Mouse (Mus musculus) thymus, adult 18-20 months (tissue): ENCODE measurements around the gene Slc29a1.

Source experiments
- DNase-seq, 2 experiments: peaks; one replicate each; pipeline ENCODE4 v3.0.0; 2022; ENCODE audit warnings: mixed read lengths in 2 of 2

The Slc29a1 gene

DNA sequence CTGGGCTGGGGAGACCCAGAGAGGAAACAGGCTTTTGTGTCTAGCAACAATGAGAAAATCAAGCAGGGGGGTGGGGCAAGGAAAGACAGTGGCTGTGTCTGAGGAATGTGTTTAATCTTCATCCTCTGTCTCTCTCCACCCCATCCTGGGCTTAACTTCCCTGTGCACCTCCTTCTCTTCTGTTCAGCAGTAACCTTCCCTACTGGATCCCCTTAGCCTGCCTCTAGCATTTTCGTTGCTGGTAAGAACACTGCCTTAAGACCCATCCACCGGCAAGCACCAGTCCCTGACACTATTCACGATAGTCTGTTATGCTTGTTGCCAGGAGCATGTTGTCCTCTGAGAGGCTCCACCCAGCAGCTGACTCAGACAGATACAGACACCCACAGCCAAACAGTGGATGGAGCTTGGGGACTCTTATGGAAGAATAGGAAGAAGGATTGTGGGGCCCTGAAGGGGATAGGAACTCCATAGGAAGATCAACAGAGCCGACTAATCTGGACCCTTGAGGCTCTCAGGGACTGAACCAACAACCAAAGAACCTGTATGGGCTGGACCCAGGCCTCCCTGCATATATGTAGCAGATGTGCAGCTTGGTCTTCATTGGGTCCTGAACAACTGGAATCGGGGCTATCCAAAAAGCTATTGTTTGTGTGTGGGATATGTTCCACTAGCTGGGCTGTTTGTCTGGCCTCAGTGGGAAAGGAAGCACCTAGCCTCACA, 10.9 kb upstream of the Slc29a1 start:
- no peak for DNase-seq

DNA sequence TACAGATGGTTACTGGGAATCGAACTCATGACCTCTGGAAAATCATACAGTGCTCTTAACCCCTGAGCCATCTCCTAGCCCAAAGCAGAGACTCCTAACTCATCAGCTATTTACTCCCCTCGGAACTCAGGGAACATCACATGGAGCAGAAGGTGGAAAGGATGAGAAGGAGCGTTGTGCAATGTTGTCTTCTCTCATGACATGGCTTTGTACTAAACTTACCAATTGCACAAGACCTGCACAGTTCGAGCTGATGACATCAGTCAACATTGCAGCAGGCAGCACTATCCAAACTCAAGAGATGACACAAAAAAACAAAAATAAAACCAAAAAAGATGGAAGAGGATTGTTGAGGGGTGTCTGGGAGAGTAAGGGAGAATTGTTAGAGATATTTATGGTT, 9.0 kb upstream of the Slc29a1 start:
- DNase-seq = no peak

GRCm38 (mm10) chr17:45606992-45607879, 7.8 kb upstream of the Slc29a1 start:
- no peak for DNase-seq

DNA sequence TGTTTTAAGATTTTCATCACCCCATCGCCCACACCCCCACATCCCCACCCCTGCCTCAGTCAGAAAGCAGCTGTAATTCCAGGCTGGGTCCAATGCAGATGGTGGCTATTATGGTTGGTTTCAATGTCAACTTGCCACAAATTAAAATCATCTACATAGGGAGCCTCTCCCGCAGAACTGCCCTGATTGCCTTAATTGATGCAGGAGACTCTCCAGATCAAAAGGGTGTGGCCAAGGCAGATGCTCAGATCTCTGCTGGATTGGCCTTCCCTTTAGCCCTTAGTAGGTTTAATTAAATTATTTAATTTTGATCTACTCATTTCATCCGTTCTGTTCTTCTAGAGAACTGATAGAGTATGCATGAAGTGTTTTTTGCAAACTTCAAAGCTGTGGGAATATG, 3.6 kb upstream of the Slc29a1 start:
- no peak for DNase-seq

GRCm38 (mm10) chr17:45601877-45602304, 2.5 kb upstream of the Slc29a1 start, which contains the start of gene Mymx:
TSS of gene Mymx (minus strand) at chr17:45602102.
- DNase-seq = no peak

- no peak for DNase-seq
Measured at GRCm38 (mm10) chr17:45601325-45601724, 1.9 kb upstream of the Slc29a1 start.

DNA sequence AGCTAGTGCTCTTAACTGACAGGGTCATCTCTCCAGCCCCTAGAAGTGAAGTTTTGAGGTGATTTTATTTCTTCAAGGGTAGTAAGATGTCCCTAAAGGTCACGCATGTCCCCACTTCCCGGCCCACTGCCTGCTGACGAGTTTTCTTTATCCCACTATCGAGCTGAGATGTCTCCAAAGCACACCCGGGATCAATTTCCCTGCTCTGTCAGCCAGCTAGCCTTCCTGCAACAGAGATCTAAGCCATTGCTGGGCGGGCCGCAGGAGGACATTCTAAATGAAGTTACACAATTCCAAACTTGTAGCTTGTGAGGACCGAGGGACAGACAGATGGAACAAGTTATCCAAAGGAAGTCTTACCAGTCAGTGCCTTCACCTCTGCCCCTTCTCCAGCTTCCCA, 861 bp upstream of the Slc29a1 start:
- DNase-seq = no peak

DNA sequence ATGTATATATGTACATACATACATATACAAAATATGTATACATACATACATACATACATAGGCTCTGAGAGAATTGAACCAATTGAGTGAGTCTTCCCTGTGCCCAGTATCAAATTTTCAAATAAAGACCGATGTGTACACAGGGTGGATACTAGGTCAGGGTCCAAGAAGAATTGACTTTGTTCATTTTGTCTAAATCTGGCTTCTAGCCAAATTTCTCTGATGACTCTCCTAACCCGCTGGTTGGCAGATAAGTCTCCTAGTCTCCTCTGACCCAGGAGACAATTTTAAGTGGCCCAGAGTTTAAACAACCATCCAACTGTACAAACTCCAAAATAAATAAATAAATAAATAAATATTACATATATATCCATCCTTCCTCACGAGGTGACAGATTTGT, 515 bp downstream of the Slc29a1 start:
- DNase-seq = no peak

GRCm38 (mm10) chr17:45598376-45598775, 1.0 kb downstream of the Slc29a1 start:
- DNase-seq = no peak

GRCm38 (mm10) chr17:45597787-45598186, 1.6 kb downstream of the Slc29a1 start:
- no peak for DNase-seq

DNA sequence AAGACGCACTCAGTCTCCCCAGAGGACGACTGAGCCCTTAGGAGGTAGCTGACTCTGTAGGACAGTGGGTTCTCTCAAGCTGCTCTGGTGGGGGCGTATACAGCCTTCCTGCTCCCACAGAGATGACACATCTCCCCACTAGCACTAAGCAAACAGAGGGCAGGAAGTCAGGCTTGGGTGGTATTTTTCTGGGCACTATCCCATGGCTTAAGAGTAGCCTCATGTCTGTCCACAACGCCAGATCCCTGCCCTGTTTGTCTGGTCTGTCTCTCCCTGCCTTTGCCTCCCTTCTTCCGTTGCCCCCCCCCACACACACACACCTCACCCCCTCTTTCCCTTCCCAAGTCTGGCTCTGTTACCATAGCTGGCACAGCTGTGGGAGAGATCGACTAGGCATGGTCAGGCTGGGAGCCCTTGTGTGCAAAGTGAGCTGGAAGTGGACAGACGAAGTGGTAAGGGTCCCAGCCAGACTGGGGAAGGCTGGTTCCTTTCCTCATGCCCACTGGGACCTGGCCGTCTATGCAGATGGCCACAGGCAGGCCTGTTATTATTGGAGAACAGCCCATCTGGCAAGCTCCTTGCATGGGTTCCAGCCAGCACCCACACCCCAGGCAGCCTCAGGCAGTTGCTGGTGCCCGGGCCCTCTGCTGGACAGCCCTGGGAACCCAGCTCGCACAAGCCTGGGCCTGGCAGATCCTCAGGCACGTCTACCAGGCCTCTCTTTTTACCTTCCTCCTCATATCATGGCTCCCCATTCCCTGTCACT, 2.6 kb downstream of the Slc29a1 start:
- DNase-seq = no peak

- DNase-seq = no peak
Measured at GRCm38 (mm10) chr17:45595736-45596390, 3.5 kb downstream of the Slc29a1 start.

DNA sequence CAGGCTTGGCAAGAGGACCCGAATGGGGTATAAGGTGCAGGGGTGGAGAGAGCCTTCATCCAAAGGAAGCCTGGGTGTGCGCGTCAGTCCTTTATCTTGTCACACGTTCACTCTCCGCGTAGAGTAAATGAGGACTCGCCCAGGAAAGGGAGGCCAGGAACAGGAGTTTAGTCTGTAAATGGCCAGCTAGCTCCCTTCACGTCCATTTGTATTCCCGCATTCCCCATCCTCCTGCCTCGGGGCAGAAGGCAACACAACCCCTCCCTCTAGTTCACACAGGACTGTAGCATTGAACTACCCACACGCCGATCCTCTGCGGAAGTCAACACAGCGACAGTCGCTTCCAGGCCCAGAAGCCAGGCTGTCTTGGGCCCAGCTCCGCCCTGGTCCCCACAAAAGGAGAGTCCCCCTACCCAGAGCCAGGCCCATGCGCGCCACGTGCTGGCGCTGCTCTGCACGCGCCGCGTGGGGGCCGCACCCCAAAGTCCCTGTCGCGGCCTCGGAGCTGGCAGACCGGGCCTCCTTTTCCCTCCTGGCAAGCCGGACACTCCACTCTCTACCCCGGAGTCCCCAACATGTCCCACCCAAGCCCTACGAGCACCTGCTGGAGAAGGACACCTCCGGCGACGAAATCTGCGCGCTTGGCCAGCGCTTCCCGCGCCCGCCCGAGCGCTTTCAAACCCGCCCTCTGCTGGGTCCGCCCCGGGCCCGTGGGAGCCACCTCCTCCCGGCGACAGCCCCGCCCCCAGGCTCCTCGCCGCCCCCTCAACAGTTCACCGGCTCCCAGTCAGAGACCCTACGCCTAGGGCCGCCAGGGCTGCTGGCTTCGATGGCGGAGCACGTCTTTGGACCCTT, 4.3 kb downstream of the Slc29a1 start:
- peak; percentile 78 to 79 for DNase-seq

GRCm38 (mm10) chr17:45594195-45594594, 5.2 kb downstream of the Slc29a1 start:
- no peak for DNase-seq

DNA sequence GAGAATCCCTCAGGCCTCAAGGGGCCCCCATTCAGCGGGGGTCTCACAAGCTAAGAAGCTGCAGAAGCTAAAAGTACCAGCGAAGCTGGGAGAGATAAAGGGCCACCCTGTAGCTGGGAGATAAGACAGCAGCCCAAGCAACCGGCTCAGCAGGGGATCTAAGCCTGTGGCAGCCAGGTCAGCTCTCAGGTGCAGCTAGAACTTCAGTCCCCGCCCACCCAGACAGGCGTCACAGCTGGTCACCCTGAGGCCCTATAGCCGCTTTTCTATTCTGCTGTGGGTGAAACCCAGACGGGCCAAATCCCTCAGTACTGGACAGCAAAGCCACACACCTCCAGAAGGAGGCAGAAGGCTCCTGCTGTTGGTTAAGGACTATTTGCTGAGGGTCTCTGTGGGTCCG, 5.9 kb downstream of the Slc29a1 start:
- DNase-seq = no peak

DNA sequence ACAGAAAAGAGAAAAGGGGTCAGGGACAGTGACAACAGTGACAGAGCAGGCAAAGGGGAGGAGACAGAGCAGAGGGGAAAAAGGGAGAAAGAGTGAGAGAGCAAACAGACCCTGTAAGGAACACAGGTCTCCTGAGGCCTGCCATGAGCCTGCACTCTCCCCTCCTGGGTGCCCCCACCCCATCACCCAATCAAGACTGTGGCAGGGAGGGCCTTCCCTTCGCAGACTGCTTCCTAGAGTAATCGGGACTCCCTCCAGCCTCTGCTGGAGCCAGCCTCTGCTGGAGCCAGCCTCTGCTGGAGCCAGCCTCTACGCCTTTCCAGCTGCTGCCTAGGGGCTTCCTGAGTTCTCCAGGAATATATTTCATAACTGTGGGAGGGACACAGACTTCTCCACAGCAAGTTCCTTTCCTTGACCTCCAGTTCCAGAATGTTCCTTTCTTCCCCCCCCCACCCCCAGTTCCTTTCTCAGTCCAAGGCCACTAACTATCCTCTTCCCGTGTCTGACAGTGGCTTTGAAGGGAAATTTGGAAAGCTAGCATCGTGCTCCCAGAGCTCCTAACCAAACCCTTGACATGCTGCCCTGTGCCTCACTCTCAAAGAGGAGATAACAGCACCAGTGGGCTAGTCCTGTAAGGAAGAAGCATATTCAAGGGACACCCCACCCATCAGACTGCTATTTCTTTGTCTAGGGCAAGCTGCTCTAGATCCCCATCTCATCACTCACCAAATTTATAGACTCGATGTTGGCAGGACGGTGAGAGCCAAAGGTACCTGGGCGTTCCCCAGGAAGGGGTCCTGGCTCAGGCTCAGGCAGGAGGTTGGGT, 6.6 kb downstream of the Slc29a1 start:
- DNase-seq = no peak

GRCm38 (mm10) chr17:45591701-45592605, 7.5 kb downstream of the Slc29a1 start:
- DNase-seq = no peak

DNA sequence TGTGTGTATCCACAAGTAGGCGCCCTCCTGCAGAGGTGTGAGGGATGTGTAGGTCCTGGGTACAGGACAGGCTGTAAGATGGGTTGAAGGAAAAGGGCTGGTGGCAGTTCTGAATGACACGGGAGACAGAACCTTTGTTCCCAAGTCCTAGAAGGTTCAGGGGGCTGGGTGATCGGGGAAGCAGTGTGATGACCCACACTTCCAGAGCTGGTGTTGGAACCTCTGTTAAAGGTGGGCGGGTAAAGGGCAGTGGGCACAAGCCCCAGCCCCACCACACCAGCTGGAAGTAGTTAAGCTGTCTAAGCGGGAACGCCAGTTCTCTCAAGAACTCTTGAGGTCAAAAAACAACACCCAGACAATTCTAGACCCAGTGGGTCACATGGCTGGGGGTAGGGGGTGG, 9.0 kb downstream of the Slc29a1 start:
- DNase-seq = no peak

DNA sequence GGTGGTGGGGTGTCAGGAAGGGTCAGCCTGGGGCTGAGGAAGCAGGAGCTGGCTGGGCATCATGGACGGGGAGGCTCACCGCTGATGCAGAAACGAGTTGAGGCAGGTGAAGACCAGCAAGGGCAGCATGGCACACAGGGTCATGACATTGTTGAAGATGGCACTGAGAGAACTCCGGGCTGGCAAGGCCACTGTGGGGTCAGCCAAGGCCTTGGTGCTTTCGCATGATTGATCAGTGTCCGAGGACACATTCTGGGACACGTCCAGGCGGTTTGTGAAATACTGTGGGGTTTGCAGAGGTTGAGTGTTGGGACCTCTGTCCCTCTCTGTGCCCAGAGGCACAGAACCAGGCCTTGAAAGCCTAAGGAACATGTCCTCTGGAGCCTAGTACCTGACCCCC, 9.6 kb downstream of the Slc29a1 start:
- no peak for DNase-seq

DNA sequence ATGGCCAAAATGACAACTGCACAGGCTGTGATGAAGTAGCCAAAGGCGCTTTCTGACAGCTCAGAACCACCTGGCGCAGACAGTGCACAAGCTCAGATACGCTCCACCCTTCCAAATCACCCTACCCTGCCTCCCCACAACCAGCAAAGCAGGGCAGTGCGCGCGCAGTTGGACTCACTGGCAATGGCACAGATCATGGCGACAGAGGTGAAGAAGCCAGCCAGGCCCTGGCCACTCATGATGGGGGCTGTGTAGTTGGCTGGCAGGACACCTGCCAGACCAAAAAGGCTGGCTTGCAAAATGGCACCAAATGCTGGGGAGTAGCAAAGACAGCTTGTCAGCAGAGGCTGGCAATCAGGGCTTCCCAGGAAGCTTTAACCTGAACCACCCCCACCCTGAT, 10.2 kb downstream of the Slc29a1 start:
- DNase-seq = no peak
